Mouse (Mus musculus) forebrain, postnatal 0 days (tissue): ENCODE results near the gene Nagk. TPM values are rescaled to one million over a fixed set of nuclear protein-coding genes. Genes with fewer than 3 reads are reported as not detected.
A peak's percentile ranks its signal among the peaks of the same experiment; 100 is the strongest.

Source experiments
- ATAC-seq: fragments of 200-750 bp; cut with Nextera tagmentation; 2 replicates; pipeline ENCODE4 v1.8.0; 2017; ENCODE audit warnings: mild to moderate bottlenecking, moderate library complexity
- DNase-seq: peaks from one replicate; pipeline ENCODE4 v3.0.0-alpha.2; 2015
- H3K27ac ChIP-seq: fragments of 300-500 bp; sonication (generic); 2 replicates; pipeline ENCODE4 v1.5.1; 2014; ENCODE audit warnings: low read depth, mild to moderate bottlenecking, antibody characterized with exemption, low read length, moderate library complexity, mixed read lengths
- H3K27me3 ChIP-seq: fragments of 300-500 bp; sonication (generic); 2 replicates; pipeline ENCODE4 v1.6.1; 2014; ENCODE audit warnings: mild to moderate bottlenecking, low read length, mixed read lengths; ENCODE audit not compliant: insufficient read depth
- H3K36me3 ChIP-seq: fragments of 300-500 bp; sonication (generic); 2 replicates; pipeline ENCODE4 v1.6.1; 2014; ENCODE audit warnings: mild to moderate bottlenecking, moderate library complexity; ENCODE audit not compliant: insufficient read depth
- H3K4me1 ChIP-seq: fragments of 300-500 bp; sonication (generic); 2 replicates; pipeline ENCODE4 v1.6.1; 2014; ENCODE audit warnings: antibody characterized with exemption; ENCODE audit not compliant: insufficient read depth
- H3K4me2 ChIP-seq: fragments of 300-500 bp; sonication (generic); 2 replicates; pipeline ENCODE4 v1.6.1; 2014; ENCODE audit warnings: low read depth, mild to moderate bottlenecking, moderate library complexity
- H3K4me3 ChIP-seq: fragments of 300-500 bp; sonication (generic); 2 replicates; pipeline ENCODE4 v1.5.1; 2014; ENCODE audit warnings: low read depth, low read length, mixed read lengths
- H3K9ac ChIP-seq: fragments of 300-500 bp; sonication (generic); 2 replicates; pipeline ENCODE4 v1.6.1; 2014; ENCODE audit warnings: mild to moderate bottlenecking
- H3K9me3 ChIP-seq: fragments of 300-500 bp; sonication (generic); 2 replicates; pipeline ENCODE4 v1.6.1; 2016; ENCODE audit warnings: low read length
- CTCF ChIP-seq: sonication (generic); IDR thresholded peaks from 2 replicates; pipeline ENCODE4 v1.5.1; 2016; ENCODE audit warnings: antibody characterized with exemption, control low read depth, low read depth
- WGBS: fragments of 180-500 bp; shearing (Covaris S2); extraction: QIAGEN DNeasy Blood & Tissue Kit; methylation state at CpG from one replicate; pipeline ENCODE4 v1.1.7; 2014; 5-methylcytosine and 5-hydroxymethylcytosine counted together
- polyA plus RNA-seq: library from polyadenylated mRNA; unstranded; fragments of >200 nt; fragmentation: Nextera tagmentation; extraction: Ambion mirVana; gene quantifications from 2 replicates; pipeline ENCODE4 v1.2.1, GENCODE M21; 2015
- total RNA-seq: library from RNA; depleted of rRNA; stranded (reverse); fragments of >200 nt; gene quantifications from 2 replicates; pipeline ENCODE4 v1.2.3, GENCODE M21; 2014; rRNA removed

Nagk gene
- 80.7 and 81.2 TPM in 2 replicates for total RNA-seq
- 81.0 and 99.0 TPM in 2 replicates for polyA plus RNA-seq

- Histone ChIP-seq H3K4me2 (peak within 1 kb of the TSS; percentile 58), H3K27me3 (no peaks in the 10 kb centered on the region), H3K9ac (peak within 1 kb of the TSS; percentile 96), H3K27ac (peak within 1 kb of the TSS; percentile 98), H3K4me3 (peak within 1 kb of the TSS; percentile 78), H3K4me1 (no peaks in the 10 kb centered on the region; the same call in 1 of the 2 replicates), H3K9me3 (no peaks in the 10 kb centered on the region), H3K36me3 (peaks cover 12% of the 10 kb centered on the region)
- no peak for TF ChIP-seq CTCF
- WGBS = 3% methylated on average over 43 of the region's 43 CpGs
- DNase-seq = peak; percentile 97
- peak; percentile 94 for ATAC-seq
Observed at GRCm38 (mm10) chr6:83794760-83795296, at the start of gene Nagk. Nagk (plus strand) TSS chr6:83794982.

- Histone ChIP-seq H3K4me3 (no peak overlapping the region), H3K36me3 (no peaks in the 10 kb centered on the region), H3K9ac (no peak overlapping the region), H3K4me2 (no peak overlapping the region), H3K27ac (no peak overlapping the region), H3K27me3 (no peaks in the 10 kb centered on the region), H3K4me1 (no peaks in the 10 kb centered on the region), H3K9me3 (no peaks in the 10 kb centered on the region)
- DNase-seq (no peak), ATAC-seq (no peak)
- no peak for TF ChIP-seq CTCF
- WGBS = 61% methylated on average over 2 of the region's 2 CpGs
Observed at GRCm38 (mm10) chr6:83745466-83745865, 49.3 kb upstream of the Nagk start.

- H3K4me3 ChIP-seq = no peak overlapping the region
- no peak for ATAC-seq
Observed at GRCm38 (mm10) chr6:83749286-83749685, 45.5 kb upstream of the Nagk start.

DNA sequence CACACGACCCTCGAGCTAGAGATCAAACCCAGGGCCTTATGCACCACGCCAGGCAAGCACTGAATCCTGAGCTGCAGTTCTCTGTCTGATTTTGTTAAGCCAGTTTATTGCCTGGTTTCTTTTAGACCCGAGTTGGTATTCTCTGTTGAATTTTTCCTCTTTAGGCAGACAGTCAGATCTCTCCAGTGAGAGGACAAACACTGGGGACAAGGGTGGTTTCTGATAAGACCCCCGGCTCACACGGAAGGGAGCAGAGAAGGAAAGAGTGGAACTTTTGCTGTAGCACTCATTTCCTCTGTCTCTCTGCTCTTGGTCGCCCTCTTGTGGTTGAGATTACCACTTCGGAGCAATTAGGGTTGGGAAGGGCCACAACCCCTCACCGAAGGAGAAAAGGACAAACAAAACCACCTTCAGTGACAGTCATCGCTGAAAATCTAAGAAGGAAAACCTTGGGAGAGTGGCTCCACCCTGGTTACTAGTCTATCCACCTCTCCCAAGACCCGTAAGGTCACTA is 44.6 kb upstream of the Nagk start:
- H3K36me3 ChIP-seq = no peaks in the 10 kb centered on the region
- no peak overlapping the region for H3K9ac ChIP-seq
- no peak overlapping the region for H3K27ac ChIP-seq
- H3K9me3 ChIP-seq = no peaks in the 10 kb centered on the region
- peaks cover 4% of the 10 kb centered on the region; the same call in 1 of the 2 replicates for H3K27me3 ChIP-seq
- 9% methylated on average over 11 of the region's 11 CpGs for WGBS
- H3K4me3 ChIP-seq = no peak overlapping the region
- TF ChIP-seq CTCF = peak; percentile 84
- DNase-seq (peak; percentile 64), ATAC-seq (peak; percentile 29; the same call in 1 of the 2 replicates)
- no peaks in the 10 kb centered on the region for H3K4me1 ChIP-seq
- no peak overlapping the region for H3K4me2 ChIP-seq

More at GRCm38 (mm10) chr6:83749286-83749685, 45.5 kb upstream of the Nagk start:
- H3K4me2 ChIP-seq = no peak overlapping the region
- TF ChIP-seq CTCF = no peak
- no peaks in the 10 kb centered on the region for H3K36me3 ChIP-seq
- no peaks in the 10 kb centered on the region for H3K9me3 ChIP-seq
- no peak overlapping the region for H3K9ac ChIP-seq
- WGBS = 55% methylated on average over 3 of the region's 3 CpGs
- H3K4me1 ChIP-seq = no peaks in the 10 kb centered on the region
- no peak overlapping the region for H3K27ac ChIP-seq
- DNase-seq = no peak
- peaks cover 4% of the 10 kb centered on the region; the same call in 1 of the 2 replicates for H3K27me3 ChIP-seq

GRCm38 (mm10) chr6:83756051-83756450 is 38.7 kb upstream of the Nagk start:
- Histone ChIP-seq H3K9me3 (no peaks in the 10 kb centered on the region), H3K4me2 (no peak overlapping the region), H3K36me3 (no peaks in the 10 kb centered on the region), H3K4me1 (no peaks in the 10 kb centered on the region), H3K9ac (no peak overlapping the region), H3K27me3 (peaks cover 32% of the 10 kb centered on the region), H3K27ac (no peak overlapping the region), H3K4me3 (no peak overlapping the region)
- DNase-seq (no peak), ATAC-seq (no peak)
- no peak for TF ChIP-seq CTCF
- WGBS = 74% methylated on average over 9 of the region's 9 CpGs

- Histone ChIP-seq H3K4me3 (0 out of 2 replicates have a peak within 1 kb of the TSS, but pooled peaks have one; percentile 16), H3K36me3 (no peaks in the 10 kb centered on the region), H3K27ac (no peak within 1 kb of the TSS), H3K4me2 (peak within 1 kb of the TSS; percentile 43), H3K9me3 (no peaks in the 10 kb centered on the region), H3K9ac (peak within 1 kb of the TSS; percentile 25; the same call in 1 of the 2 replicates), H3K4me1 (0 out of 2 replicates have a peak, but pooled peaks cover 2% of the 10 kb centered on the region), H3K27me3 (peaks cover 49% of the 10 kb centered on the region)
- DNase-seq (no peak), ATAC-seq (0 out of 2 replicates have a peak, but pooled peaks have one; percentile 6)
- 34% methylated on average over 6 of the region's 6 CpGs for WGBS
- TF ChIP-seq CTCF = no peak
Observed at GRCm38 (mm10) chr6:83762344-83762743, 32.4 kb upstream of the Nagk start, which contains the start of gene Ankrd53. Ankrd53 (plus strand) TSS chr6:83762644.

- no peaks in the 10 kb centered on the region for H3K9me3 ChIP-seq
- DNase-seq = no peak
- WGBS = 3% methylated on average over 34 of the region's 35 CpGs
- H3K4me1 ChIP-seq = 0 out of 2 replicates have a peak, but pooled peaks cover 2% of the 10 kb centered on the region
- peak overlapping the region; percentile 43 for H3K4me2 ChIP-seq
- peaks cover 43% of the 10 kb centered on the region for H3K27me3 ChIP-seq
- no peak overlapping the region for H3K27ac ChIP-seq
- ATAC-seq = peak; percentile 47
- 0 out of 2 replicates have a peak overlapping the region, but pooled peaks have one; percentile 16 for H3K4me3 ChIP-seq
- TF ChIP-seq CTCF = 0 out of 2 replicates have a peak, but pooled peaks have one; percentile 4
- peak overlapping the region; percentile 25; the same call in 1 of the 2 replicates for H3K9ac ChIP-seq
- 0 out of 2 replicates have a peak, but pooled peaks cover 3% of the 10 kb centered on the region for H3K36me3 ChIP-seq
Observed at GRCm38 (mm10) chr6:83762880-83763431, 31.8 kb upstream of the Nagk start.
